Mouse (Mus musculus): ENCODE data around the gene Krt39.

- TF ChIP-seq CTCF (IDR thresholded peaks at IDR 0.05; ENCODE audit: extremely low read depth, insufficient read depth, low read length) (no peak), POLR2A (IDR thresholded peaks at IDR 0.05; ENCODE audit: extremely low read depth, insufficient read depth, low read length) (no peak)
These were observed 30.5 kb downstream of the Krt39 start for GRCm38 (mm10) chr11:99490624-99491023.

Measured in cortical plate, adult 2 months (tissue).